Mouse (Mus musculus): ENCODE measurements around the gene Tbc1d9b.
"Not testable (repeated sequence)": the region's sequence is repeated elsewhere in the genome, so short reads cannot be mapped to it uniquely, and the experiment has no call there.

The Tbc1d9b gene

GRCm38 (mm10) chr11:50139571-50139970, 8.4 kb downstream of the Tbc1d9b start:
- no peak for DNase-seq

DNA sequence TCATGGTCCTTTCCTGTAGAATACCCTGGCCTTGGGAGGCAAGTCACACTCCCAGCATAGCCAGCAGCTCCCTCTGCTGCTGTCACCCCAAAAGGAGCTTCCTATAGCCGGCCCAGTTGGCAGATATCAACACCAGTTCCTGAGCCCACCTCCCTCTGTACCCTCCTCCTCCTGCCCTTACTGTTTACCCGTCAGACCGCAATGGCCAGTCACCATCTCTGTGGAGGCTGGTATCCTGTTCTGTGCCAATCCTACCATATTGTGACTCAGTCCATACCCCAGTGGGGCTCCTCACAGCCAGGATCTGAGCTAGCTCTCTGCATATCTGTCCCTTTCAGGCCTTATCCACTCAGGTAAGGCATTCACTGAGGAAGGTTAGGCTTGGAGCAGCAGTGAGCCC, 14.3 kb downstream of the Tbc1d9b start:
- DNase-seq, result no peak

DNA sequence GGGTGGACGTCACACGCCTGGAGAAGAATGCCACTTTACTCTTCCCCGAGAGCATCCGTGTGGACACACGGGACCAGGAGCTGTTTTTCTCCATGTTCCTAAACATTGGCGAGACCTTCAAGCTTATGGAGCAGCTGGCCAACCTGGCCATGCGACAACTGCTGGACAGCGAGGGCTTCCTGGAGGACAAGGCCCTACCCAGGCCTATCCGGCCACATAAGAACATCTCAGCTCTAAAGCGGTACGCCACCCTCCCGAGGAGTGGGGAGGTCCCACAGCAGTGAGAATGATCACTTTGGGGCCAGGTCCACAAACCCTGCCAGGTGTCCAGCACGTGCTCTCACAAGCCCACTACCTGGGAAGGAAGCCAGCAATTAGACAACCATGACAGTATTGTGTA, 14.9 kb downstream of the Tbc1d9b start:
- DNase-seq, result no peak

- DNase-seq, result no peak
Measured at GRCm38 (mm10) chr11:50147267-50147957, 16.2 kb downstream of the Tbc1d9b start.

GRCm38 (mm10) chr11:50147958-50148476, 16.8 kb downstream of the Tbc1d9b start:
- no peak for DNase-seq

- no peak for DNase-seq
Measured at GRCm38 (mm10) chr11:50149200-50149599, 18.0 kb downstream of the Tbc1d9b start.

DNA sequence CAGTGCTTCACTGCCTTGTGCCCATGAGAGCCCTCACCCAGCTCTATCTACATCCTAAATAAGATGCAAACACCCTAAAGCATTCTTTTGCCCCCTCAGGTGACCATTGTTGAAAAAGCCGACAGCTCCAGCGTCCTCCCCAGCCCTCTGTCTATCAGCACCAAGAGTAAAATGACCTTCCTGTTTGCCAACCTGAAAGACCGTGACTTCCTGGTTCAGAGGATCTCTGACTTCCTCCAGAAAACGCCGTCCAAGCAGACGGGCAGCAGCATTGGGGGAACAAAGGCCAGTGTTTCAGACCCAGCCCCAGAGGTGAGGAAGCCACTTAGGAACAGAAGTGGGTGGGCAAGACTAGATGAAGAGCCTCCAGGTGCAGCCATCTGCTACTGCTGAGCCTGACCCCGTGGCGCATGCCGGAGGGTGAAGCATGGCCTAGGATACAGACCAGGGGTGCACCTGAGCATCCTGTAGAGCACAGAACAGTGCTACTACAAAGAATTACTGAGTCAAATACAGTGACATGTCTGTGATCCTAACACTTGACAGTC, 18.5 kb downstream of the Tbc1d9b start:
- DNase-seq, result no peak

GRCm38 (mm10) chr11:50151374-50151773, 20.2 kb downstream of the Tbc1d9b start:
- no peak for DNase-seq

GRCm38 (mm10) chr11:50154166-50154565, 23.0 kb downstream of the Tbc1d9b start:
- DNase-seq, result no peak

GRCm38 (mm10) chr11:50154777-50155520, 23.8 kb downstream of the Tbc1d9b start:
- DNase-seq, result no peak

DNA sequence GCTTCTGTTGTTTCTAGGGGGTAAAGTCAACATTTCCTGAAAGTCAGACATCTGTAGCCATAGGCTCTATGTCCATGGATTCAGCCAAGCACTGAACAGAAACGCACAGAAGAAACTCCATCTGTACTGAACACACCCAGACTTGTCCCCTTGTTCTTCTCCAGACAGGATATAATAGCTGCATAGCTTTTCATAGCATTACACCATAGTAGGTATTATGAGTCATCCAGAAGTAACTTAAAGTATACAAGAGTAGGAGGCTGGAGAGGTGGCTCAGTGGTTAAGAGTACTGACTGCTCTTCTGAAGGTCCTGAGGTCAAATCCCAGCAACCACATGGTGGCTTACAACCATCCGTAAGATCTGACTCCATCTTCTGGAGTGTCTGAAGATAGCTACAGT, 24.6 kb downstream of the Tbc1d9b start:
- DNase-seq, result no peak

- DNase-seq, result no peak
Measured at GRCm38 (mm10) chr11:50156725-50157258, 25.6 kb downstream of the Tbc1d9b start.

GRCm38 (mm10) chr11:50158346-50158745, 27.1 kb downstream of the Tbc1d9b start:
- no peak for DNase-seq

GRCm38 (mm10) chr11:50159347-50159746, 28.2 kb downstream of the Tbc1d9b start:
- DNase-seq, result no peak

- DNase-seq, result peak; percentile 59
Measured at GRCm38 (mm10) chr11:50161578-50162304, 30.5 kb downstream of the Tbc1d9b start.

- no peak for DNase-seq
Measured at GRCm38 (mm10) chr11:50162338-50163050, 31.3 kb downstream of the Tbc1d9b start.

DNA sequence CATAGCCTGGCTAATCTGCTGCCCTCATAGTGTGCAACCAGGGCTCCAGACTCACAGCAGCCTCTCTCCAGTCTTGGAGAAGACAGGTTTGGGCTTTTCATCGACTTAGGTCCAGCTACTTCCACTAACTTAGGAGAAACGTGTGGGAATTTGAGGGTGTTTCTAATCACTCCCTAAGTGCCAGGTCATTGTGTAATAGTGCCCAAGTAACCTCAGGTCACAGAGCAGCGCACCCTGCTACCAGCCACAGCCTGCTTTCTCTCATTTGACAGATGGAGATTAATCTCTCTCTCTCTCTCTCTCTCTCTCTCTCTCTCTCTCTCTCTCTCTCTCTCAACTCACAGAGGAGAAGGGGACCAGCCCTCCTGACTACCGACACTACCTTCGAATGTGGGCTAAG, 37.2 kb downstream of the Tbc1d9b start:
- no peak for DNase-seq

DNA sequence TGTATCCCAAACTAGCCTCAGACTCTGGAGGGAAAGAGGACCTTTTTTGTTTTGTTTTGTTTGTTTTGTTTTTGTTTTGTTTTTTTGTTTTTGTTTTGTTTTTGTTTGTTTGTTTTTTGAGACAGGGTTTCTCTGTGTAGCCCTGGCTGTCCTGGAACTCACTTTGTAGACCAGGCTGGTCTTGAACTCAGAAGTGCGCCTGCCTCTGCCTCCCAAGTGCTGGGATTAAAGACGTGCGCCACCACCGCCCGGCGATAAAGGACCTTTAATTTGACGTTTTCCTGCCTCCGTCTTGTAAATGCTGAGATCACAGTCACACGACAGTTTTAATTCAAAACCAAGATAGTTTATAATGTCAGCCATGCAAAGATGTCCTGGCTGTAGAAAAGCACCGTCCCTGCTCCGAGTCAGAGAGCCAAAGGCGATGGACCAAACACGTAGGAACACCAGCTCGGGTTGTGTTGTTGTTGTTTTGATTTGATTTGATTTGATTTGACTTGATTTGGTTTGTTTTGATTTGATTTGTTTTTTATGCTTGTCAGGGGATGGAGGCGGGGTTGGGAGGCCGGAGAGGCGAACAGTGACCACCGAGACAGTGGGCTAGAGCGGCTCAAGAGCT, 43.0 kb downstream of the Tbc1d9b start, which contains the start of gene Mrnip:
Mrnip (plus strand) TSS at position 334 of the 619 bp plus-strand sequence.
- DNase-seq, result not testable (repeated sequence)

GRCm38 (mm10) chr11:50174730-50175187, 43.6 kb downstream of the Tbc1d9b start:
- DNase-seq, result peak; percentile 96

DNA sequence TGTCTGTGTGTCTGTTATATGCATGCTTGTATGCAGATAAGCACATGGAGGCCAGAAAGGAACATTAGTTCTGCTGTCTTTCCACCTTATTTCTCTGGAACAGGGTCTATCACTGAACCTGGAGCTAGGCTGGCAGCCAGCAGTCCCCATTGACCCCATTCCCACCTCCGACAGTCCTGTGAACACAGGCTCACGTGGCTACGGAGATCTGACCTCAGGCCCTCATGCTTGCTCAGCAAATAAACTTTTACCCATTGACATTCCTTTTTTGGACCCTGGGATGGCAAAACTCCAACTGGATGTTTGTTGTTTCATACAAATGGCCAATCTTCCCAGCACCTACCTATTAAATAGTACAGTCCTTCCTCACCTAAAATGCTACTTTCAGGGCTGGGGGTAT, 45.2 kb downstream of the Tbc1d9b start:
- DNase-seq, result no peak

- DNase-seq, result no peak
Measured at GRCm38 (mm10) chr11:50177111-50177510, 45.9 kb downstream of the Tbc1d9b start.
